In genomic region chr17:93321482-93321881, GRCm38 (mm10) we compare ENCODE assay signal across 28 mouse cellular contexts.
DNase-seq lines count a peak whose midpoint lies in the region; ATAC-seq and TF ChIP-seq lines count a peak whose summit lies in the region.
"Had no signal": no experiment of that assay in that cellular context is flagged by ENCODE, and none has a peak within 500 bp of the region (broad histone marks: within the 10 kb centered on the region; RNA-seq: fewer than 3 reads in every experiment).

No protein-coding gene starts in this region.

- DNase-seq in 3134 (ENCODE audit: extremely low read depth, insufficient read length, low spot score) (peak; percentile 43), CH12.LX (ENCODE audit: extremely low read depth) (no peak), ES-E14 (ENCODE audit: low read depth, low spot score) (no peak), adipocyte (ENCODE audit: low spot score) (peak; percentile 58)
- DNase-seq in frontal cortex, postnatal 36 days (ENCODE audit: low spot score in 2 of 2): no peak
- no peak for DNase-seq in lung, adult 2 months
- DNase-seq: adrenal gland, postnatal 14 days; cerebellum, adult 11 months; cerebellum, adult 2 months; cerebellum, adult 9-11 months; cerebellum, postnatal 25 days; gastrocnemius, adult 2 months; gastrocnemius, postnatal 14 days; heart, adult 11 months; kidney, adult 18-20 months had no signal

- H3K27ac ChIP-seq in CH12.LX (ENCODE audit: insufficient read depth, low read depth) (no peak overlapping the region), ES-E14 (ENCODE audit: insufficient read depth, low read depth, low read length, poor library complexity, severe bottlenecking) (no peak overlapping the region)
- no peak overlapping the region for H3K27ac ChIP-seq in intestine, postnatal 0 days (ENCODE audit: low read depth, low read length)
- H3K27ac ChIP-seq: embryonic facial prominence, embryonic 10.5 days; embryonic facial prominence, embryonic 13.5 days; forebrain, embryonic 12.5 days; forebrain, embryonic 15.5 days; gastrocnemius, adult 2 months; hindbrain, embryonic 12.5 days; intestine, embryonic 15.5 days had no signal

- no peak for TF ChIP-seq CTCF in CH12.LX (conservative IDR thresholded peaks at IDR 0.05 in 1 of 2, IDR thresholded peaks at IDR 0.05 in 1 of 2; ENCODE audit: low read depth in 2 of 2, low read length in 2 of 2)
- TF ChIP-seq CTCF in intestine, postnatal 0 days (IDR thresholded peaks at IDR 0.05; ENCODE audit: low read depth): no peak
- no peak for TF ChIP-seq CTCF in lung, adult 2 months (IDR thresholded peaks at IDR 0.05; ENCODE audit: insufficient read depth, low read length)

- no peak overlapping the region for H3K4me2 ChIP-seq in CH12.LX (ENCODE audit: insufficient read depth, low read depth, poor library complexity, severe bottlenecking)
- no peak overlapping the region for H3K4me2 ChIP-seq in intestine, postnatal 0 days (replicated peaks; ENCODE audit: low read depth)
- H3K4me2 ChIP-seq: embryonic facial prominence, embryonic 13.5 days; forebrain, embryonic 12.5 days; forebrain, embryonic 15.5 days; heart, embryonic 11.5 days; hindbrain, embryonic 12.5 days; intestine, embryonic 15.5 days had no signal

- no peaks in the 10 kb centered on the region for H3K27me3 ChIP-seq in CH12.LX (replicated peaks)
- no peaks in the 10 kb centered on the region for H3K27me3 ChIP-seq in intestine, postnatal 0 days (replicated peaks; ENCODE audit: control insufficient read depth, insufficient read depth, low read length)
- H3K27me3 ChIP-seq: embryonic facial prominence, embryonic 13.5 days; forebrain, embryonic 12.5 days; forebrain, embryonic 15.5 days; intestine, embryonic 15.5 days had no signal

- H3K79me2 ChIP-seq in CH12.LX (replicated peaks; ENCODE audit: control insufficient read depth, extremely low read depth, insufficient read depth, poor library complexity, severe bottlenecking): no peaks in the 10 kb centered on the region

- no peak for ATAC-seq in megakaryocyte-erythroid progenitor cell, adult 5-6 weeks (replicated peaks; ENCODE audit: low FRiP score, low TSS enrichment, poor library complexity, severe bottlenecking)
- ATAC-seq in intestine, postnatal 0 days: no peak
- ATAC-seq: activated CD4-positive, CD25-positive, alpha-beta regulatory T cell, adult 4 months; forebrain, embryonic 15.5 days; hindbrain, embryonic 16.5 days; intestine, embryonic 15.5 days had no signal

- H3K36me3 ChIP-seq in CH12.LX (replicated peaks in 1 of 2; ENCODE audit: control insufficient read depth in 1 of 2, insufficient read depth in 1 of 2, low read length in 1 of 2): no peaks in the 10 kb centered on the region
- 0 out of 2 replicates have a peak, but pooled peaks cover 2% of the 10 kb centered on the region for H3K36me3 ChIP-seq in ES-E14 (ENCODE audit: control insufficient read depth, insufficient read depth, low read length, poor library complexity, severe bottlenecking)
- no peaks in the 10 kb centered on the region for H3K36me3 ChIP-seq in intestine, postnatal 0 days (ENCODE audit: control insufficient read depth, insufficient read depth)
- H3K36me3 ChIP-seq: embryonic facial prominence, embryonic 10.5 days; embryonic facial prominence, embryonic 13.5 days; forebrain, embryonic 12.5 days; forebrain, embryonic 15.5 days; G1E; hindbrain, embryonic 12.5 days; intestine, embryonic 15.5 days had no signal

- TF ChIP-seq RAD21 in CH12.LX (IDR thresholded peaks at IDR 0.05; ENCODE audit: low read depth, low read length): no peak

- H3K4me1 ChIP-seq in CH12.LX (ENCODE audit: control insufficient read depth in 1 of 2, insufficient read depth in 2 of 2) (no peaks in the 10 kb centered on the region), ES-E14 (ENCODE audit: control insufficient read depth in 2 of 2, insufficient read depth in 2 of 2, low read length in 2 of 2, poor library complexity in 1 of 2) (no peaks in the 10 kb centered on the region; a peak in 1 of 4 replicates)
- no peaks in the 10 kb centered on the region for H3K4me1 ChIP-seq in intestine, postnatal 0 days (replicated peaks; ENCODE audit: control insufficient read depth, insufficient read depth, low read length)
- no peaks in the 10 kb centered on the region for H3K4me1 ChIP-seq in lung, adult 2 months (ENCODE audit: control insufficient read depth, insufficient read depth, low read length)
- H3K4me1 ChIP-seq: embryonic facial prominence, embryonic 10.5 days; embryonic facial prominence, embryonic 13.5 days; forebrain, embryonic 12.5 days; forebrain, embryonic 15.5 days; hindbrain, embryonic 12.5 days; intestine, embryonic 15.5 days had no signal

- WGBS in intestine, postnatal 0 days: 74% methylated on average over 4 of the region's 4 CpGs
- 72% methylated on average over 4 of the region's 4 CpGs for WGBS in lung, adult 2 months

- dilution Hi-C loops in CH12.LX (cut with MboI; ENCODE audit: extremely low pct_ligation_motif_present, extremely low pct_unique_long_range_greater_than_20kb, low sequenced_read_pairs): no loop called here

- H3K4me3 ChIP-seq in CH12.LX (replicated peaks in 1 of 3; ENCODE audit: low read depth in 2 of 3, low read length in 2 of 3, poor library complexity in 1 of 3): peak overlapping the region in 2 of 3 experiments; percentile 26 to 30
- peak overlapping the region; percentile 59 to 60 for H3K4me3 ChIP-seq in ES-E14 (ENCODE audit: insufficient read depth in 1 of 2, low read depth in 1 of 2, low read length in 2 of 2, poor library complexity in 1 of 2, severe bottlenecking in 1 of 2)
- H3K4me3 ChIP-seq in intestine, postnatal 0 days (ENCODE audit: low read depth, low read length): no peak overlapping the region
- no peak overlapping the region for H3K4me3 ChIP-seq in lung, adult 2 months (replicated peaks; ENCODE audit: extremely low read depth, low read depth, low read length)
- H3K4me3 ChIP-seq: embryonic facial prominence, embryonic 10.5 days; embryonic facial prominence, embryonic 13.5 days; erythroblast, embryonic 14.5 days; forebrain, embryonic 12.5 days; forebrain, embryonic 15.5 days; gastrocnemius, adult 2 months; hindbrain, embryonic 12.5 days; intestine, embryonic 15.5 days had no signal

- TF ChIP-seq EP300 in CH12.LX (IDR thresholded peaks at IDR 0.05; ENCODE audit: low read length): no peak

- in situ Hi-C loops in CH12.LX (cut with MboI; ENCODE audit: low pct_ligation_motif_present, low pct_unique_long_range_greater_than_20kb, low sequenced_read_pairs): no loop called here
- in situ Hi-C loops in ES-E14 (cut with MboI; ENCODE audit: low sequenced_read_pairs in 2 of 2, unreplicated experiment in 2 of 2): no loop called here

- peaks cover 11% of the 10 kb centered on the region for H3K9me3 ChIP-seq in CH12.LX (replicated peaks; ENCODE audit: low read length)
- H3K9me3 ChIP-seq in ES-E14 (ENCODE audit: control insufficient read depth, insufficient read depth, low read depth, low read length): no peaks in the 10 kb centered on the region
- H3K9me3 ChIP-seq in intestine, postnatal 0 days (ENCODE audit: control insufficient read depth): no peaks in the 10 kb centered on the region
- H3K9me3 ChIP-seq: embryonic facial prominence, embryonic 10.5 days; embryonic facial prominence, embryonic 13.5 days; forebrain, embryonic 12.5 days; forebrain, embryonic 15.5 days; G1E; hindbrain, embryonic 12.5 days; intestine, embryonic 15.5 days had no signal

- H3K9ac ChIP-seq in CH12.LX (ENCODE audit: insufficient read depth, low read depth) (no peak overlapping the region), ES-E14 (ENCODE audit: insufficient read depth, low read depth, low read length, poor library complexity, severe bottlenecking) (peak overlapping the region; percentile 26)
- no peak overlapping the region for H3K9ac ChIP-seq in intestine, postnatal 0 days (ENCODE audit: low read depth, low read length)
- H3K9ac ChIP-seq: embryonic facial prominence, embryonic 13.5 days; forebrain, embryonic 12.5 days; forebrain, embryonic 15.5 days; hindbrain, embryonic 12.5 days; intestine, embryonic 15.5 days had no signal

- TF ChIP-seq POLR2A in CH12.LX (IDR thresholded peaks at IDR 0.05; ENCODE audit: low read depth, low read length): no peak
- no peak for TF ChIP-seq POLR2A in lung, adult 2 months (IDR thresholded peaks at IDR 0.05; ENCODE audit: borderline replicate concordance, extremely low read depth, low read depth, low read length)

TF ChIP-seq in CH12.LX, 34 proteins besides CTCF, POLR2A, EP300 and RAD21:
- TF ChIP-seq TBP (conservative IDR thresholded peaks at IDR 0.05; ENCODE audit: low read depth, low read length) (peak; percentile 58; the same call in 1 of the 2 replicates), JUN (IDR thresholded peaks at IDR 0.05; ENCODE audit: insufficient read depth, low read depth, low read length) (no peak), BHLHE40 (IDR thresholded peaks at IDR 0.05; ENCODE audit: low read depth, low read length) (0 out of 2 replicates have a peak, but pooled peaks have one; percentile 9)

TF ChIP-seq in ES-E14, 5 proteins besides CTCF, POLR2A, EP300 and RAD21:
- TF ChIP-seq ZNF384 (IDR thresholded peaks at IDR 0.05; ENCODE audit: low read depth, low read length): no peak
- TF ChIP-seq ZC3H11A (IDR thresholded peaks at IDR 0.05; ENCODE audit: borderline replicate concordance, low read depth, low read length): no peak
- no peak for TF ChIP-seq CHD2 (IDR thresholded peaks at IDR 0.05; ENCODE audit: low read depth, low read length)
- TF ChIP-seq HCFC1 (IDR thresholded peaks at IDR 0.05; ENCODE audit: borderline replicate concordance, insufficient read depth, low read length): no peak
- TF ChIP-seq MAFK (IDR thresholded peaks at IDR 0.05; ENCODE audit: insufficient read depth, low read depth, low read length): no peak

Comparison
In these comparisons a context has a peak if more than half of its experiments do, and no peak if none do; other contexts are left out.
1. DNase-seq: peak in 3134 (single experiment) and adipocyte (single experiment); none in CH12.LX (single experiment), ES-E14 (single experiment), frontal cortex, postnatal 36 days (0 of 2) and lung, adult 2 months (single experiment).
2. H3K4me3 ChIP-seq: peak in CH12.LX (2 of 3) and ES-E14 (2 of 2); none in intestine, postnatal 0 days (single experiment) and lung, adult 2 months (single experiment).